Mouse (Mus musculus) Muller cell, postnatal 12 days (primary cell): Measurements from ENCODE around the gene Olfr309.
"Not testable (repeated sequence)": the region's sequence is repeated elsewhere in the genome, so short reads cannot be mapped to it uniquely, and the experiment has no call there.

Source experiments
- DNase-seq: peaks from one replicate; pipeline ENCODE4 v3.0.0-alpha.2; 2015; ENCODE audit errors: inconsistent ontology term

The Olfr309 gene

DNA sequence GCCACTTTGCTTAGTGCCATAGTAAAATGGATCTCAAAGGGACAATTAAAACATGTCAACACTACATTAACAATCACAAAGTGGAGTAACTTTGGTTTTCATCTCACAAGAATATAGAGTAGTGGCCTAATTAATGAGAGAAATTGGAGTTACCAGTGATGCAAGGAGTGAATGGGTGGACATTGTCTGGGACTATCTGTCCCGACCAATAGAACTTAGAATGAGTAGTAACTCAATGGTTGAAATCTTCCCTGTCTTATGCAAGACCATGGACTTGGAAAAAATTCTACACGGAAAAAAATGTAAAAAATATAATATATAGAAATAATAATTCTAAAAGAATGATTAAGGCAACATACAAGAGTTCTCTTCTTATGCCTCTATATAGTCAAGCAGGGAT lies at the start of gene Olfr309:
Gene Olfr309, minus strand, starts transcription at position 101 of the 400 bp plus-strand sequence.
- no peak for DNase-seq

DNA sequence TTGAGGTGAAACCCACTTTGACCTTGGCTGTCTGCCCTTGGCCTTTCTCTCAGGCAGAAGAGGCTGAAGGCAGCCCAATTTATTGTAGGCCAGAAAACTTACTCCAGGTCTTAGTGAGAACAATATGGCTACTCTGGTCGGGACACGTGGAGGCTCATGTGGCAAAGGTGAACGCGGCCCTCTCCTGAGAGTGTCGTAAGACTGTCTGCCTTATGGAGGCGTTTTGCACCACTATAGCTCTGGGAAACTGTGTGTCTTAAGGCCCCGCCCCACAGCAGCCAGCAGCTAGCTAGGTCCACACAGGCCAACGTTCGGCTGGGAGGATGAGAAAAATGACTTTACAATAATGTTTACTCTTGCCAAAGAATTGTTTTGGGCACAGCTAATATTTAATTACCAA lies 32.8 kb upstream of the Olfr309 start:
- not testable (repeated sequence) for DNase-seq

DNA sequence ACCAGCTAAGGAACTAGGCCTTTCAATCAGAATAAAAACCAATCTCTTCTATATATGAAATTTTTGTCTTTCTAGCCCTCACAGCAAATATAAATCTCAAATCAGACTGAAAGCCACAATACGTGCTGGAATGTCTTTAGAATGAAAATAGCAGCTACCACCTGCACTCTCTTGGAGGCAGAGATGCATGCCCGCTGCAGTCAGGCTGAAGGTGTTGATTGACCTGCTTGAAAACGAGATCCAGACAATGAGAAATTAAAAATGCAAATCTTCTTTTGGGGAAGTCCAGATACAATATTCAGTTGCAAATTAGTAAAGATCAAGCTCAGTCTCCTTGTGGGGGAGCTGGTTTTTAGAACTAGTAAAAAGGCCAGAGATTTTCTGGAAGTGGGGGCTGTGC lies 30.7 kb upstream of the Olfr309 start:
- no peak for DNase-seq

DNA sequence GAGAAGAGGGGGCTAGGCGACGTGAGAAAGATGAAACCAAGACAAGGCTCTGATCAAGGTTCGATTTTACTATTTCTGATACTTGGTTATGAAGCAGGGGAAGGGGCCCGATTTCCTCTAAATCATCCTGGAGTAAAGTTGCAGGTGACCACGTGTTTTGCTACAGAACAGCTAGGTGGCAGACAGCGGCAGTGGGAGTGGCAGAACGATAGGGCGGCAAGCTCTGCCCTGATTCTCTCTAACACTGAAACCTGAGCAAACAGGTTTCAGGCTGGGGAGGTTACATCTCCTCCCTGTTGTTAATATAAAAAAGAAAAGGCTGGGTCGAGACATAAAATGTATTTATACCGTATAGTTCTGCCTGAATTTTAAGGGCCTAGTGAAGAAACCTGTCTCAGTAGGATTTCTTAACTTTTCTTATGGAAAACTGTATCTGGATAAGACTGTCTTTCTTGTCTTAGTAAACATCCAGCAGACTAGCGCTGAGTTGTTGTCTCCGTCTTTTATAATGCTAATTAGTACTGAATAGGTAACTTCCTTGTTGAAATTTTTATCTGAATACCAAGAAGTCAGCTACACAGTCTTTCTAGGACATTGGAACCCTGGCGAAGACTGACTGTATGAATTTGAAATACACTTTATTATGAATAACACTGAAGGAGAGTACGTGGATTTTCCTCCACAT lies 29.5 kb upstream of the Olfr309 start:
- no peak for DNase-seq

DNA sequence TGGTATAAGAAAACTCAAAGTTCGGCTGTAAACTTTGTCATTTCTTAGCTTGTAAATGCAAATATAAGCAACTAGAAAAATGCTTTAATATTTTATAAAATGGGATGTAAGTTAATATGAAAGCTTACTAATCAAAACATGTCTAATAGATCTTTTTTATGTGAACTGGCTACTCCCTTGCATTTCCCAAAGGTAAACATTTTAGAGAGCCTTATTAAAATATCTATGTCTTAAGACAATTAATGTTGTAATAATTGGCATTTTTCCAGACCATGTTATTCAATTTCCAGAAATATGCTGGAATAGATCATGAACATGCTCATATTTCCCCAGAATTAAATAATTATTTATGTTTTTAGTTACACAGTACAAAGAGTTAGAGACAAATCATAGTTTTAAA lies 24.0 kb upstream of the Olfr309 start, which contains the start of gene Olfr307:
Gene Olfr307, minus strand, starts transcription at position 101 of the 400 bp plus-strand sequence.
- DNase-seq = no peak

DNA sequence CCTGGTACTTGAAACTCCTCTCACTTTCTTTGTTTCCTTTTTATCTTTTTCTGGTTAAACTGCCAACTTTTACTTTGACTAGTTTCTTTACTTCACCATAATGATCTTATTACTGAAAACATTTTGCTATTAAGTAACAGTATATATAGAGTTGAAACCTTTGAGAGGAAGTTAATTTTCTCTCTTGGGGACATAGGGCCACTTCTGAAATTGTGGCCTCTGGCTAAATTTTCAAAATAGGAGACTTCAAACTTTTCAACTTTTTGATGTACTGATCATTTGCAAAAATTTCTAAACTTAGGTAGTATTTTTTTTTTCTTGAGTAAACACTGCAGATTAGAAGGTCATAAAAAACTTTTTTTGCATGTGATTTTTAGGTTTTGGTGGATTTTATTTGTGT lies 12.0 kb upstream of the Olfr309 start, which contains the start of gene Olfr308:
Gene Olfr308, minus strand, starts transcription at position 101 of the 400 bp plus-strand sequence.
- DNase-seq = no peak

DNA sequence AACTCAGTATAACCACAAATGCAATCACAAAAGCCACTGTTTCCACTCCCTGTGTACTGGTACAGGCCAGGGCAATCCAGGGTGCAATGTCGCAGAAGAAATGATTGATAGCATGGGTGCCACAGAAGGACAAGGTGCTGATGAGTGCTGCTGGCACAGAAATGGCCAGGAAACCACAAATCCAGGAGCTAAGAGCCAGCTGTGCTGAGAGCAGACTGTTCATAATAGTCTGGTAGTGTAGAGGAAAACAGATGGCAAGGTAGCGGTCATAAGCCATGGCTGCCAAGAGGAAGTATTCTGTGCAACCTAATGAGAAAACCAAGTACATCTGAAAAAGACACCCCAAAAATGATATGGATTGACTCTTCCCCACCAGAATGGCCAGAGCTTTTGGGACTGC lies 7.8 kb upstream of the Olfr309 start:
- DNase-seq = no peak

DNA sequence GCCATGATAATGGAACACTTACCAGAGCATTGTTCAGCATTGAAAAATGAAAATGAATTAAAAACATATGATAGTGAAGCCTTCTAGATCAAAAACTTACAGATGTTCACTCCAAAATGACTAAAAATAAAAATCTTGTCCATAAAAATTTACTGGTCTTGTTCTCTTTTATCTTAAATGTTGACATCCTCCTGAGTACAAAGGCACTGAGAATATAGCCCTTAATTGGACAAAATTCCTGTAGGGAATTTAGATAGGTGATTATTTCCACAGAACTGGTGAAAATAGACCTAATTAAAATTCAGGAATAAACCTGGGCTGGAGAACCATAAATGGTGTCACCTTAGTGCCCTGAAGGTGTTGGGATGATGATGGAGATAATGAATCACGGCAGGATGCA lies 36.4 kb downstream of the Olfr309 start, which contains the start of gene Olfr310:
Gene Olfr310, minus strand, starts transcription at position 101 of the 400 bp plus-strand sequence.
- DNase-seq = no peak
